Mouse (Mus musculus): ENCODE measurements around the gene Mcrip2. TPM values are rescaled to one million over a fixed set of nuclear protein-coding genes. Genes with fewer than 3 reads are reported as not detected.
"Not testable (repeated sequence)": the region's sequence is repeated elsewhere in the genome, so short reads cannot be mapped to it uniquely, and the experiment has no call there.

Mcrip2 gene
- total RNA-seq, 2 experiments from 2014 or later, result 23.3 to 23.7 TPM

DNA sequence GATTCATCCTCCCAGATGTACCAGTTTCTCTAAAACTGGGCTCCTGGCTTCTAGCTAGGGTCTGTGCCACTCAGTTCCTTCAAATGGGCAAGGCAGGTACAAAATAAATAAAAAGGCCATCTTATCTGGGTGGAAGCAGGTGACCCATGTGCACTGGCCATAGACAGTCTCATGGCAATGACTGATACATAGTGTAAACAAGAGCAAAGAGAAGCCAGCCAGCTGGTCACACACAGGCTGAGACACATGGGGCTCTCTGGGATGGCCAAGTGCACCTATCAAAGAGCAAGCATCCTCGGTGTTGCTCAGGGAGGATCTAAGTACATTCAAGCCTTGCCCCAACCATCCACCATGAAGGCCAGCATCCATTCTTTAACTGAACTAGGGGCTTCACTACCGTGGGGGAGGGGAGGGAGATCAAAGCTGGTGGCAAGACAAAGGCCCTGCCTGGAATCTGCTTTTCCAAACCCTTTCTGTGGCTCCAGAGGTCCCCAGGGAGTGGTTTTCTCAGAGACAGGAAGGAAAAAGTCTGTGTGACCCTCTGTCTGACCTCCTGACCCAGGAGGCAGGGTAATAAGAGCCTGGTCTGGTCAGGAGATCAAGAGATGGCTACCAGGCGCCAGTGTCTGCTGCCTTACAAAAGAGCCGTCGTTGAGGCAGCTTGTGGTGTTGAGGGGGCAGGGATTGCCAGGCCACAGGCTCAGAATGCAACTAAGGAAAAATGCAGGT lies 12.5 kb upstream of the Mcrip2 start:
- DNase-seq (ENCODE audit: low spot score in 2 of 2), result no peak

DNA sequence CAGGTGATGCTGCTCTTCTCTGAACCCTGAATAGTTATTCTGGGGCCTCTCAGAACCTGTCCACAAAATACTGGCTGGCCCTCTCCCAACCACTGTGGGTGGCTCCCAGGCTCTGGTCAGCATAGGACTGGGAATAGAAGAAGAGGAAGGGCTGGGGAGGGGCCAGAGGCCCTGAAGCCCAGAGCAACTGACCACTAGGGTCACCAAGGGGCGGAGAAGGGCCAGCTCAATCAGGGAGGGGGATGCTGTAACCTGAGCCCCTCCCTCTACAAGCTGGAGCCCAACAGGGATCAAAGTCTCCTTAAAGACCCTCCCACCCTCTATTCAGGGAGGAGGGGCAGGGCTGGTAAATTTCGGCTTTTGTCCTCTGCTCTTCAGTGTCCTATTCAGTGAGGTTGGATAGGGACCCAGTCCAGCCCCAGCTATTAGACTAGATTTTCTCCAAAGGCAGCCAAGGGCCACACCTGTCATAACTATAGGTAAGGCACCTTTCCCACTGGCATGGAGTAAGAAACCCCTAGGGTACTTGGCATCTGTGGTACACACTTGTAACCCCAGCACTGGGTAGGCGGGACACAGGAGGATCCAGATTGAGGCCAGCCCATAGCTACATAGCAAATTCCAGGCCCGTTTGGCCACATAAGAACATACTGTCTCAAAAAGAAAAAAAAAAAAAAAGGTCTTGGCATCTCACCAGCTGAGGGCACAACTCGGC lies 11.8 kb upstream of the Mcrip2 start, which contains the start of gene Wfikkn1:
TSS of gene Wfikkn1 (minus strand) at position 663 of the 715 bp plus-strand sequence.
- DNase-seq (ENCODE audit: low spot score in 2 of 2), result no peak

GRCm38 (mm10) chr17:25879750-25880149 lies 11.2 kb upstream of the Mcrip2 start:
- DNase-seq (ENCODE audit: low spot score in 2 of 2), result no peak

- DNase-seq (ENCODE audit: low spot score in 2 of 2), result peak in 1 of 2 experiments; percentile 69
Observed at GRCm38 (mm10) chr17:25879261-25879660, 10.7 kb upstream of the Mcrip2 start.

DNA sequence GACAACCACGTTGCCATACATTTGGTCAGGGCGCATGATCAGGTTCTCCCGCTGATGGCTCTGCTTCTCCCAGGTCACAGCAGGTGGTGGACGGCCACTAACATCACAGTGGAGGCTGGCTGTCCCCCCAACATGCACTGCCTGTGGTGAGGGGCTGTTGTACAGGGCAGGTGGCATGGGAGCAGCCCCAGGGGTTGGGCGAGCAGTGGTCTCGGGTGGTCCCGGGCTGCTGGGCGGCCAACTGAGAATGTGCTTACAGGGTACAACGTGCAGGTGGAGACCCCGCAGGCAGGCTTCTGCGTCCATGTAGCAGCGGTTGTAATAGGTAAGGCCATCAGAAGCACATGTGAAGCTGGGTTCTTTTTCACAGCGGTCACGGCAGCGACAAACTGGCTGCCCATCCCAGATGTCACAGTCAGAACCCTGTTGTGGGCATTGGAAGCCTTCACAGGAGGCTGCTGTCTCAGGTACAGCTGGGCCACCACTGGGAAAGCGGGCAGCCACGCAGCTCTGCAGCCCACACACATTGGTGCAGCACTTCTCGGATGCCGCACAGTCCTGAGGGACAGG lies 10.1 kb upstream of the Mcrip2 start:
- DNase-seq (ENCODE audit: low spot score in 2 of 2), result no peak

- DNase-seq (ENCODE audit: low spot score in 2 of 2), result no peak
Observed at GRCm38 (mm10) chr17:25877741-25878610, 9.4 kb upstream of the Mcrip2 start.

- DNase-seq (ENCODE audit: low spot score in 2 of 2), result no peak
Observed at GRCm38 (mm10) chr17:25877025-25877424, 8.5 kb upstream of the Mcrip2 start.

GRCm38 (mm10) chr17:25876347-25876915 lies 7.9 kb upstream of the Mcrip2 start:
- no peak for DNase-seq (ENCODE audit: low spot score in 2 of 2)

DNA sequence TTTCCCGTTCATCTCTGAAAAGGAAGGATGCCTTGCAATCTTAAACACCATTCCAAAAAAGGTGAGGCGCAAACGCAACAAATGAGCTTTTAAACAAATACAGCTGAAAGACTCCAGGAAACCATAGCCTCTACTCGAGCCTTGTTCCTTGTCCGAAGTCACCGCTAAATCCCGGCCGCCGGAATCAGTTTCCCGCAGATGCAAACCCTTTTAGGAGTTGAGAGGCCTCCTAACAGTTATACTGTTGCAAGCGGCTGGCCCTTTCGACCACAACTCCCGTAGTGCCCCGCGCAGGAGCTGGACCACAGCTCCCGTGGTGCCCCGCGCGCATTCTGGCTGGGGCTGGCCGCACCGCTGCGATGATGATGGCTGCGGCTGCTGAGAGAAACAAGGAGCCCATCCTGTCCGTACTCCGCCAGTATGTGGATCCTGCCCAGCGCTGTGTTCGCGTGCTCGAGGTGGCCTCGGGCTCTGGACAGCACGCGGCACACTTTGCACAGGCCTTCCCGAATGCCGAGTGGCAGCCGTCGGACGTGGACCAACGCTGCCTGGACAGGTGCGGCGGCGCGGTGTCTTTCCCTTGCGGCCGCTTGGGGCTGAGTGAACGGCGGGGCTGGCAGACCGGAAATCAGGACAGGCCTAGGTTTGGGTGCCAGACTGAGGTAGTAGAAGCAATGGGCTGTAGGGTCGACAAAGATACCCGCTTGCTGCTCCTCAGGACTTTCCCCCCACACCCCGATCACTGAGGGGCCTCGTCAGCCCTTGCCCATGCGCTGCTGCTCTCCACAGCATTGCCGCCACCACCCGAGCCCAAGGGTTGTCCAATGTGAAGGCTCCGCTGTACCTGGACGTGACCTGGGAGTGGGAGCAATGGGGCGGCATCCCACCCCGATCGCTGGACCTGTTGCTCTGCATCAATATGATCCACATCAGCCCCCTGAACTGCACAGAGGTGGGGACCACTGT lies 6.9 kb upstream of the Mcrip2 start:
- DNase-seq (ENCODE audit: low spot score in 2 of 2), result peak; percentile 88 to 93

DNA sequence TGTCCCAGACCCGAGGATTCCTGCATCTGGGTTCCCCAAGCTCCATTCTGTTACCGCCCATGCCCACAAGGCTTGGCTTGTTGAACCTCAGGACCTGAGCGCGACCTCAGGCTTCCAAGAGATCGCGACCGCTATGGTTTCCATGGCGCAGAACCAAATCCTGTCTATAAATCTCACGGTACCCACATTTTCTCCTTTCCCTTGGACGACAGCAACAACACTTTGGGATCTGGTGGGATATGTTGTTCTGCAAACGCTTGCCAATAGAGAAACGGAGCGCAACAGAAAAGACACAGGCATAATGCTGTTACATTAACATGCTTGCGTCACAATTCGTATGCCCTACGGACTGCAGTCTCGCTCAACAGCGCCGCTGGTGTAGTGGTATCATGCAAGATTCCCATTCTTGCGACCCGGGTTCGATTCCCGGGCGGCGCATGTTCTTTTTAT lies 6.2 kb upstream of the Mcrip2 start, which contains the start of gene Mettl26:
TSS of gene Mettl26 (plus strand) at position 354 of the 450 bp plus-strand sequence.
- peak; percentile 95 to 99 for DNase-seq (ENCODE audit: low spot score in 2 of 2)

- DNase-seq (ENCODE audit: low spot score in 2 of 2), result no peak
Observed at GRCm38 (mm10) chr17:25874148-25874720, 5.7 kb upstream of the Mcrip2 start.

DNA sequence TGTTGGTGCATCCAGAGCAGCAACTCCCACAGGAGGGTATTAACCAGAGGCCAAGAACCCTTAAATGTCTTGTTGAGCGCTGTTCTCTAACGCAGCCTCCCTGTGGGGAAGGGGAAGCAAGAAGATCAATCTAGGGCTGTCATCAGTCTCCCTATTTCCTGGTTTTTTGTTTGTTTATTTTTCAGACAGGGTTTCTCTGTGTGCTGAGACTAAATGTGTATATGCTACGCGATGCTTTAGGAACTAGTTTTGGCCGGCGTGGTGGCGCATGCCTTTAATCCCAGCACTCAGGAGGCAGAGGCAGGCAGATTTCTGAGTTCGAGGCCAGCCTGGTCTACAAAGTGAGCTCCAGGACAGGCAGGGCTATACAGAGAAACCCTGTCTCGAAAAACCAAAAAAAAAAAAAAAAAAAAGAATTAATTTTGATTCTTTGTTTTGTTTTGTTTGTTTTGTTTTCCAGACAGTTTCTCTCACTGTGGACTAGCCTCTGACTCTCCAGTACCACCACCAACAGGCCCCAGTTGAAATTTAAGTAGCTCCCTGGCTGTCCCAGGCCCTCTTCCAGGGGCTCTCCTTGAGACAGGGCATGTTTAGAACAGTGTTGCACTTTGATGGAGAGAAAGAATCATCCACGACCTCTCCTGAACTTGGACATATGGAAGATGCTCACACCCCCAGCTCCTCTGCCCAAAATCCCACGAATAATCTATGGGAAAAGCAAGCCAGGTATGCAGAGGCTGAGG lies 5.0 kb upstream of the Mcrip2 start:
- DNase-seq (ENCODE audit: low spot score in 2 of 2), result no peak

DNA sequence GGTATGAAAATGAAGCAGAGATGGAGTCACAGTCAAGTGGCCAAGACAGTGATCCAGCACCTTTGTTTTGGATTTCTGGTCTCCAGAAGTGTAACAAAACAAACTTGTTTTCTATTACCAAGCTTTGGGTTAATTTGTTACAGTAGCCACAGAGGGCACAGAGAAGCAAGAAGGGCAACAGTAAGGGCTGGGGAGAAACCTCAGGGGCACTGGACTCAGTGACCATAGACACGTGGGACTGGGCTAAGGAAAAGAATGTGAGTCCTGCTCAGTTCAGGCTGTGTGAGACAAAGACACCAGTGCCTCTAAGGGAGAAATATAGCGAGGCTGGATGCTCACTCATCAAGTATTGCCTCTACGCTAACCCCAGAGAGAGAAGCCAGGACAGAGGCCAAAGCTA lies 4.1 kb upstream of the Mcrip2 start:
- DNase-seq (ENCODE audit: low spot score in 2 of 2), result no peak

- not testable (repeated sequence) for DNase-seq (ENCODE audit: low spot score in 2 of 2)
Observed at GRCm38 (mm10) chr17:25871566-25871965, 3.0 kb upstream of the Mcrip2 start.

DNA sequence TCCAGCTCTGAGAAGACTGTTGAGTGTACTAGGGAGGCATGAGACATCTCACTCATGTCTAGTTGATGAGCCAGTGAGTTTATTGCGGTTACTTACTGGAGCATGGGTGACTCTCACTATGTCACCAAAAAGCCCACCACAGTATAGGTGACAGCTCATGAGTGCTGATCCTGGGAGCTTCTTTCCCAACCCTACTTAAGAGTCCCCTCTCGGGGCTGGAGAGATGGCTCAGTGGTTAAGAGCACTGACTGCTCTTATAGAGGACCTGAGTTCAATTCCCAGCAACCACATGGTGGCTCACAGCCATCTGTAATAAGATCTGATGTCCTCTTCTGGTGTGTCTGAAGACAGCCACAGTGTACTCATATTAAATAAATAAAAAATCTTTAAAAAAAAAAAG lies 1.4 kb upstream of the Mcrip2 start:
- no peak for DNase-seq (ENCODE audit: low spot score in 2 of 2)

- DNase-seq (ENCODE audit: low spot score in 2 of 2), result no peak
Observed at GRCm38 (mm10) chr17:25869498-25869897, 934 bp upstream of the Mcrip2 start.

DNA sequence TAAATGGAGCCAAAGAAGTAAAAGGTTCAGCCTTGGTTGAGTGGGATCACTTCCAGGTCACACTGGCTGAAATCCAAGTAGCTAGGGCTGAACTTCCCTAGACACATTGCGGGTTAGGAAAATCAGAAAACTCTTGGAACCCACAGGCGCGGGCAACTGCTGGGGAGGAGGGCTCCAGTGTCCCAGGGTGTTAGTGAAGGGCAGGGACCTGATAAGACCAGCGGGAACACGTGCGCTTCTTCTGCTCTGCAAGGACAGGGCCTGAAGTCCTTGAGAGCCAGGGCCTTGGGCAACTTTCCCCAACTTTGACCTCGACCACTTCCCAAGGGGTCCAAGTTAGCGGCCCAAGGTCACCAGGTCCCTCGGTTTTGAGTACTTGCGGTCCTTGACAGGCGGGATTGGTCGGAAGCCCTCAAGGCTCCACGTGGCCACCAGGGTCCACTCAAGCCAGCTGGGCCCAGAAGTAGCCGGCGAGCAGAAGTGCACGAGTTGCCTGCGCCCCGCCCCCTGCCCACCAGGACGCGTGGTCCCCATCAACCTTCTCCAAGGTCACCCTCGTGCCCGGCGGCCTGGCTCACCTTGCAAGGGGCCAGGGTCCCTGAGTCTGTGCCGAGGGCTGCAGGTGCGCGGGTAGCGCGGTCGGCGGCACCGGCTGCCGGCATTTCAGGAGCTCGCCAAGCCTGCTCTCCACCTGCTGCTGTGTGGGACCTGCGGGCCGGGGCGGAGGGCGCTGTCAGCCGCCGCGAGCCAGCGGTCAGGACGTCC lies 546 bp downstream of the Mcrip2 start:
- DNase-seq (ENCODE audit: low spot score in 2 of 2), result no peak

- no peak for DNase-seq (ENCODE audit: low spot score in 2 of 2)
Observed at GRCm38 (mm10) chr17:25867509-25867835, 1.1 kb downstream of the Mcrip2 start.

Data from layer of hippocampus, adult 18-20 months (tissue).